Mouse (Mus musculus): Measurements from ENCODE around the gene Cdc73. TPM values are rescaled to one million over a fixed set of nuclear protein-coding genes. Genes with fewer than 3 reads are reported as not detected.

Cdc73 gene
- polyA plus RNA-seq, 1 experiment from 2014 or later: 29.4 TPM

- no peak overlapping the region for H3K4me3 ChIP-seq (replicated peaks)
- H3K9me3 ChIP-seq (replicated peaks): no peaks in the 10 kb centered on the region
- H3K4me1 ChIP-seq: no peaks in the 10 kb centered on the region
- H3K9ac ChIP-seq: no peak overlapping the region
- H3K36me3 ChIP-seq: peaks cover 24% of the 10 kb centered on the region
- ATAC-seq (replicated peaks; ENCODE audit: low FRiP score): no peak
- no peak overlapping the region for H3K4me2 ChIP-seq
- H3K27ac ChIP-seq: no peak overlapping the region
- WGBS: 60% methylated on average over 2 of the region's 2 CpGs
- no peaks in the 10 kb centered on the region for H3K27me3 ChIP-seq
Measured at GRCm38 (mm10) chr1:143619760-143620159, 82.9 kb downstream of the Cdc73 start.

DNA sequence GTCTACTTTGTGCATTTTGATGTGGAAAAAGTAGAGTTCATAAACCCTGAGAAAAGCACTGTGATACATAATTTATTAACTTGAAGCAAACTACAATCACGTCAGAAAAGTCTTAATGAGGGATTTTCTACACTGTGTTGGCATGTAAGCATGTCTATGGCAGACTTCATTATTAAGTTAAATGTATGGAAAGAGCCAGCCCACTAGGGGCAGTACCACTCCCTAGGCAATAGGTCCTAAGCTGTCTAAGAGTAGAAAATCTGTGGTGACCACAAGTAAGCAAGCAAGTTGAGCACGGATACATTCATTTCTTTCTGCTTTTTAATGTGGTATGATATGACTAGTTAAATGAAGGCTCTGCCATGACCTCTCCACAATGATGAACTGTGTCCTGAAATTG, 89.8 kb downstream of the Cdc73 start:
- 89% methylated on average over 2 of the region's 2 CpGs for WGBS
- Histone ChIP-seq H3K36me3 (peaks cover 32% of the 10 kb centered on the region), H3K4me2 (no peak overlapping the region), H3K9ac (no peak overlapping the region), H3K27me3 (no peaks in the 10 kb centered on the region), H3K4me1 (no peaks in the 10 kb centered on the region), H3K27ac (no peak overlapping the region), H3K4me3 (replicated peaks) (no peak overlapping the region), H3K9me3 (replicated peaks) (no peaks in the 10 kb centered on the region)
- no peak for ATAC-seq (replicated peaks; ENCODE audit: low FRiP score)

DNA sequence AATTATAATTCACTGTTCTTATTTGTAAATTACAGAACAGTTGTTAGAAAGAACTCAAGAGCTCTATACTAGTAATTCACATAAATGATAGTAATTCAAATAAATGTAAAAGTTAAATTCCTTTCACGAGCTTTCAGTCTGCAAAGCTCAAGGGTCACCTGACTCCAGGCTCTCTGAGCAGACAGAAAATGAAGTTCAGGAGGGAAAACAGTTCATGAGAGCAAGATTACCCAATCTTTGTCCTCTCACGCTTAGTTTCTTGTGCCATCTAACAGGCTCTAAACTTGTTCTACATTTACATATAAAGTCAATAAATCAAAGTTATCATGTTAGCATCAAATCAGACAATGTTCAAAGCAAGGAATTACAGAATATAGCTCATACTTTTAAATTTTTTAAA, 93.8 kb downstream of the Cdc73 start:
- no peaks in the 10 kb centered on the region for H3K27me3 ChIP-seq
- peaks cover 15% of the 10 kb centered on the region for H3K36me3 ChIP-seq
- no peak overlapping the region for H3K4me3 ChIP-seq (replicated peaks)
- H3K27ac ChIP-seq: no peak overlapping the region
- WGBS: 74% methylated on average over 2 of the region's 2 CpGs
- ATAC-seq (replicated peaks; ENCODE audit: low FRiP score): no peak
- H3K9me3 ChIP-seq (replicated peaks): no peaks in the 10 kb centered on the region
- H3K4me2 ChIP-seq: no peak overlapping the region
- no peak overlapping the region for H3K9ac ChIP-seq
- no peaks in the 10 kb centered on the region for H3K4me1 ChIP-seq

- H3K9me3 ChIP-seq (replicated peaks): no peaks in the 10 kb centered on the region
- ATAC-seq (replicated peaks; ENCODE audit: low FRiP score): no peak
- H3K27ac ChIP-seq: no peak overlapping the region
- H3K4me3 ChIP-seq (replicated peaks): no peak overlapping the region
- 87% methylated on average over 2 of the region's 2 CpGs for WGBS
- H3K4me2 ChIP-seq: no peak overlapping the region
- H3K27me3 ChIP-seq: no peaks in the 10 kb centered on the region
- H3K9ac ChIP-seq: no peak overlapping the region
- no peaks in the 10 kb centered on the region for H3K36me3 ChIP-seq
- no peaks in the 10 kb centered on the region for H3K4me1 ChIP-seq
Measured at GRCm38 (mm10) chr1:143596864-143597263, 105.8 kb downstream of the Cdc73 start.

GRCm38 (mm10) chr1:143576824-143577543, 125.7 kb downstream of the Cdc73 start:
- Histone ChIP-seq H3K4me3 (replicated peaks) (no peak overlapping the region), H3K27me3 (no peaks in the 10 kb centered on the region), H3K9me3 (replicated peaks) (no peaks in the 10 kb centered on the region), H3K4me2 (no peak overlapping the region), H3K9ac (no peak overlapping the region), H3K4me1 (no peaks in the 10 kb centered on the region), H3K36me3 (no peaks in the 10 kb centered on the region), H3K27ac (no peak overlapping the region)
- 80% methylated on average over 10 of the region's 10 CpGs for WGBS
- ATAC-seq (replicated peaks; ENCODE audit: low FRiP score): no peak

DNA sequence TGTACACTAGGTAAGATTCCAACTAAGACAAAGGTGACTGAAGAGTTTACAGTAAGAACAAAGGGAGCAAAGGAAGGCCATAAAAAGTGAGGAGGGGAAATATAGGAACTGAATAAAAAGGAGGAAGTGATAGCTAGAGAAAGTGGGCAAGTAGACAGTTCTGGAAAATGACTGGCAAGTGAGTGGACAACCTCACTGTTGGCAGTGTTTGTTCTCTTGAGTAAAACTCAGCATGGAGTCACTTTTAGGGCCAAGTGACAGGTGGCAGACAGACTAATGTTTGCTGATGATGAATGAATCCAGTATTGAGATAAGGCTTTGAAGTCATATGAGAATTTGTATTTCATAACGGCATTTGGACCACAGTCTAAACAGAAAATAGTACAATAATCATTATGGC, 144.5 kb downstream of the Cdc73 start:
- WGBS: 87% methylated on average over 1 of the region's 1 CpGs
- no peak overlapping the region for H3K4me3 ChIP-seq (replicated peaks)
- H3K36me3 ChIP-seq: no peaks in the 10 kb centered on the region
- H3K27ac ChIP-seq: no peak overlapping the region
- H3K4me2 ChIP-seq: no peak overlapping the region
- ATAC-seq (replicated peaks; ENCODE audit: low FRiP score): no peak
- H3K9ac ChIP-seq: no peak overlapping the region
- H3K9me3 ChIP-seq (replicated peaks): no peaks in the 10 kb centered on the region
- no peaks in the 10 kb centered on the region for H3K27me3 ChIP-seq
- H3K4me1 ChIP-seq: no peaks in the 10 kb centered on the region

GRCm38 (mm10) chr1:143555533-143555932, 147.2 kb downstream of the Cdc73 start:
- Histone ChIP-seq H3K9ac (no peak overlapping the region), H3K9me3 (replicated peaks) (no peaks in the 10 kb centered on the region), H3K27ac (no peak overlapping the region), H3K4me3 (replicated peaks) (no peak overlapping the region), H3K4me2 (no peak overlapping the region), H3K36me3 (no peaks in the 10 kb centered on the region), H3K4me1 (no peaks in the 10 kb centered on the region), H3K27me3 (no peaks in the 10 kb centered on the region)
- WGBS: 29% methylated on average over 1 of the region's 1 CpGs
- no peak for ATAC-seq (replicated peaks; ENCODE audit: low FRiP score)

GRCm38 (mm10) chr1:143554621-143555020, 148.1 kb downstream of the Cdc73 start:
- Histone ChIP-seq H3K27ac (no peak overlapping the region), H3K9me3 (replicated peaks) (no peaks in the 10 kb centered on the region), H3K36me3 (no peaks in the 10 kb centered on the region), H3K9ac (no peak overlapping the region), H3K4me3 (replicated peaks) (no peak overlapping the region), H3K27me3 (no peaks in the 10 kb centered on the region), H3K4me1 (no peaks in the 10 kb centered on the region), H3K4me2 (no peak overlapping the region)
- ATAC-seq (replicated peaks; ENCODE audit: low FRiP score): no peak
- WGBS: 21% methylated on average over 2 of the region's 2 CpGs

Other genes with a start within 250 kb of the Cdc73 start
- gene B3galt2, start 62.2 kb downstream of the Cdc73 start, polyA plus RNA-seq (2015; fragmentation: Nextera tagmentation; extraction: Ambion mirVana): 0.31 and 0.45 TPM in 2 replicates
- 95.5 and 99.5 TPM in 2 replicates for gene Glrx2, start 13.4 kb upstream of the Cdc73 start, polyA plus RNA-seq (2015; fragmentation: Nextera tagmentation; extraction: Ambion mirVana)
- 14.6 and 16.8 TPM in 2 replicates for gene Trove2, start 74.2 kb upstream of the Cdc73 start, polyA plus RNA-seq (2015; fragmentation: Nextera tagmentation; extraction: Ambion mirVana)
- 95.2 and 101 TPM in 2 replicates for gene Uchl5, start 74.4 kb upstream of the Cdc73 start, polyA plus RNA-seq (2015; fragmentation: Nextera tagmentation; extraction: Ambion mirVana)

All from kidney, embryonic 15.5 days (tissue).